Mouse (Mus musculus) myocyte (in vitro differentiated cells): ENCODE data around the gene Mipep. TPM values are rescaled to one million over a fixed set of nuclear protein-coding genes. Genes with fewer than 3 reads are reported as not detected.

ENCODE experiments used
- H3K27me3 ChIP-seq: one replicate; pipeline ENCODE4 v1.6.1; 2011; ENCODE audit not compliant: control insufficient read depth, insufficient read depth, insufficient read length
- H3K36me3 ChIP-seq: one replicate; pipeline ENCODE4 v1.6.1; 2011; ENCODE audit not compliant: control insufficient read depth, insufficient read depth
- H3K4me2 ChIP-seq: one replicate; pipeline ENCODE4 v1.6.1; 2011; ENCODE audit warnings: low read depth, control low read depth
- H3K4me3 ChIP-seq: one replicate; pipeline ENCODE4 v1.5.1; 2011; ENCODE audit warnings: mild to moderate bottlenecking, control low read depth, moderate library complexity
- H3K79me2 ChIP-seq: one replicate; pipeline ENCODE4 v1.6.1; 2011; ENCODE audit not compliant: control insufficient read depth, insufficient read depth
- H3ac ChIP-seq: one replicate; pipeline ENCODE4 v1.6.1; 2011; ENCODE audit not compliant: control insufficient read depth, insufficient read length
- CEBPB ChIP-seq: IDR thresholded peaks from 2 replicates; pipeline ENCODE4 v1.6.1; 2011; ENCODE audit warnings: mild to moderate bottlenecking, moderate library complexity; ENCODE audit not compliant: poor library complexity, insufficient read depth, severe bottlenecking
- E2F4 ChIP-seq: IDR thresholded peaks from one replicate; pipeline ENCODE4 v1.6.1; 2011; ENCODE audit warnings: mild to moderate bottlenecking, control low read depth, moderate library complexity; ENCODE audit not compliant: insufficient read depth
- MAX ChIP-seq: IDR thresholded peaks from one replicate; pipeline ENCODE4 v1.6.1; 2011; ENCODE audit warnings: low read depth, mild to moderate bottlenecking, control low read depth
- MYOD1 ChIP-seq, 3 experiments: IDR thresholded peaks; one replicate each; pipeline ENCODE4 v1.6.1; 2011; ENCODE audit warnings: control low read depth in 2 of 3, low read depth in 2 of 3, mild to moderate bottlenecking in 2 of 3, moderate library complexity in 1 of 3; ENCODE audit not compliant: insufficient read length in 2 of 3, control insufficient read depth in 1 of 3
- MYOG ChIP-seq, 3 experiments: IDR thresholded peaks; one replicate each; pipeline ENCODE4 v1.6.1; 2011; ENCODE audit warnings: control low read depth in 2 of 3, low read depth in 2 of 3, mild to moderate bottlenecking in 2 of 3; ENCODE audit not compliant: insufficient read length in 2 of 3, control insufficient read depth in 1 of 3, insufficient read depth in 1 of 3
- POLR2A ChIP-seq: IDR thresholded peaks from one replicate; pipeline ENCODE4 v1.6.1; 2011; ENCODE audit warnings: low read depth, mild to moderate bottlenecking, control low read depth, moderate library complexity; ENCODE audit not compliant: insufficient read length
- POLR2AphosphoS2 ChIP-seq: IDR thresholded peaks from one replicate; pipeline ENCODE4 v1.6.1; 2011; ENCODE audit warnings: low read depth, control low read depth; ENCODE audit not compliant: insufficient read length
- REST ChIP-seq: IDR thresholded peaks from one replicate; pipeline ENCODE4 v1.6.1; 2011; ENCODE audit warnings: mild to moderate bottlenecking, control low read depth, moderate library complexity; ENCODE audit not compliant: insufficient read depth, insufficient read length
- SRF ChIP-seq: IDR thresholded peaks from one replicate; pipeline ENCODE4 v1.6.1; 2011; ENCODE audit warnings: low read depth; ENCODE audit not compliant: control insufficient read depth, insufficient read length
- TCF12 ChIP-seq: IDR thresholded peaks from one replicate; pipeline ENCODE4 v1.6.1; 2011; ENCODE audit warnings: mild to moderate bottlenecking, control low read depth; ENCODE audit not compliant: poor library complexity, insufficient read depth, severe bottlenecking
- TCF3 ChIP-seq: IDR thresholded peaks from one replicate; pipeline ENCODE4 v1.6.1; 2011; ENCODE audit warnings: low read depth, control low read depth; ENCODE audit not compliant: insufficient read length
- USF1 ChIP-seq: IDR thresholded peaks from one replicate; pipeline ENCODE4 v1.6.1; 2011; ENCODE audit warnings: low read depth, mild to moderate bottlenecking, control low read depth, moderate library complexity
- polyA plus RNA-seq: library from polyadenylated mRNA; unstranded; fragments of >200 nt; fragmentation: generic; extraction: Trizol; gene quantifications from one replicate; pipeline ENCODE4 v1.2.1, GENCODE M21; 2012; ENCODE audit warnings: missing spikeins

Gene Mipep
- polyA plus RNA-seq, 1 experiment, result 14.1 TPM

GRCm38 (mm10) chr14:60779198-60779597 lies 5.2 kb upstream of the Mipep start:
- Histone ChIP-seq H3K36me3 (no peaks in the 10 kb centered on the region), H3ac (no peak overlapping the region), H3K4me3 (no peak overlapping the region), H3K27me3 (peaks cover 4% of the 10 kb centered on the region), H3K79me2 (no peaks in the 10 kb centered on the region), H3K4me2 (no peak overlapping the region)
- TF ChIP-seq SRF (no peak), POLR2A (no peak), E2F4 (no peak), MYOG (IDR thresholded peaks at IDR 0.05; ENCODE audit: control insufficient read depth in 1 of 3, insufficient read depth in 1 of 3, insufficient read length in 2 of 3, low read depth in 2 of 3) (no peak), TCF12 (no peak), USF1 (no peak), POLR2AphosphoS2 (no peak), REST (no peak), TCF3 (no peak), CEBPB (no peak), MYOD1 (IDR thresholded peaks at IDR 0.05; ENCODE audit: control insufficient read depth in 1 of 3, insufficient read length in 2 of 3, low read depth in 2 of 3) (no peak), MAX (no peak)

- Histone ChIP-seq H3K4me3 (no peak overlapping the region), H3K27me3 (peaks cover 4% of the 10 kb centered on the region), H3K4me2 (no peak overlapping the region), H3K79me2 (no peaks in the 10 kb centered on the region), H3ac (no peak overlapping the region), H3K36me3 (no peaks in the 10 kb centered on the region)
- TF ChIP-seq CEBPB (no peak), MYOD1 (IDR thresholded peaks at IDR 0.05; ENCODE audit: control insufficient read depth in 1 of 3, insufficient read length in 2 of 3, low read depth in 2 of 3) (no peak), REST (no peak), MYOG (IDR thresholded peaks at IDR 0.05; ENCODE audit: control insufficient read depth in 1 of 3, insufficient read depth in 1 of 3, insufficient read length in 2 of 3, low read depth in 2 of 3) (no peak), USF1 (no peak), TCF3 (no peak), POLR2AphosphoS2 (no peak), POLR2A (no peak), MAX (no peak), E2F4 (no peak), SRF (no peak), TCF12 (no peak)
These were observed 2.2 kb upstream of the Mipep start for GRCm38 (mm10) chr14:60782121-60782656.

- H3K4me2 ChIP-seq, result peak overlapping the region; percentile 68
- H3K79me2 ChIP-seq, result no peaks in the 10 kb centered on the region
- H3K27me3 ChIP-seq, result peaks cover 4% of the 10 kb centered on the region
- no peaks in the 10 kb centered on the region for H3K36me3 ChIP-seq
- no peak overlapping the region for H3ac ChIP-seq
- TF ChIP-seq TCF3 (no peak), POLR2AphosphoS2 (no peak), E2F4 (no peak), REST (no peak), MYOD1 (IDR thresholded peaks at IDR 0.05; ENCODE audit: control insufficient read depth in 1 of 3, insufficient read length in 2 of 3, low read depth in 2 of 3) (no peak), MAX (no peak), CEBPB (no peak), MYOG (IDR thresholded peaks at IDR 0.05; ENCODE audit: control insufficient read depth in 1 of 3, insufficient read depth in 1 of 3, insufficient read length in 2 of 3, low read depth in 2 of 3) (no peak), USF1 (no peak), SRF (no peak), TCF12 (no peak), POLR2A (no peak)
- no peak overlapping the region for H3K4me3 ChIP-seq
These were observed 1.2 kb upstream of the Mipep start for GRCm38 (mm10) chr14:60783196-60783595.

GRCm38 (mm10) chr14:60790103-60790502 lies 5.7 kb downstream of the Mipep start:
- Histone ChIP-seq H3K27me3 (no peaks in the 10 kb centered on the region), H3K79me2 (no peaks in the 10 kb centered on the region), H3ac (no peak overlapping the region), H3K4me2 (no peak overlapping the region), H3K4me3 (no peak overlapping the region), H3K36me3 (peaks cover 9% of the 10 kb centered on the region)
- TF ChIP-seq POLR2A (no peak), POLR2AphosphoS2 (no peak), CEBPB (no peak), TCF12 (no peak), MYOD1 (IDR thresholded peaks at IDR 0.05; ENCODE audit: control insufficient read depth in 1 of 3, insufficient read length in 2 of 3, low read depth in 2 of 3) (no peak), E2F4 (no peak), MAX (no peak), SRF (no peak), REST (no peak), USF1 (no peak), MYOG (IDR thresholded peaks at IDR 0.05; ENCODE audit: control insufficient read depth in 1 of 3, insufficient read depth in 1 of 3, insufficient read length in 2 of 3, low read depth in 2 of 3) (no peak)

- no peaks in the 10 kb centered on the region for H3K27me3 ChIP-seq
- no peak overlapping the region for H3ac ChIP-seq
- no peak overlapping the region for H3K4me3 ChIP-seq
- no peak for TF ChIP-seq CEBPB
- no peaks in the 10 kb centered on the region for H3K79me2 ChIP-seq
- H3K4me2 ChIP-seq, result no peak overlapping the region
- peaks cover 12% of the 10 kb centered on the region for H3K36me3 ChIP-seq
These were observed 12.4 kb downstream of the Mipep start for GRCm38 (mm10) chr14:60796600-60797322.
